Mouse (Mus musculus): ENCODE data around the gene P2ry12.

P2ry12 gene

DNA sequence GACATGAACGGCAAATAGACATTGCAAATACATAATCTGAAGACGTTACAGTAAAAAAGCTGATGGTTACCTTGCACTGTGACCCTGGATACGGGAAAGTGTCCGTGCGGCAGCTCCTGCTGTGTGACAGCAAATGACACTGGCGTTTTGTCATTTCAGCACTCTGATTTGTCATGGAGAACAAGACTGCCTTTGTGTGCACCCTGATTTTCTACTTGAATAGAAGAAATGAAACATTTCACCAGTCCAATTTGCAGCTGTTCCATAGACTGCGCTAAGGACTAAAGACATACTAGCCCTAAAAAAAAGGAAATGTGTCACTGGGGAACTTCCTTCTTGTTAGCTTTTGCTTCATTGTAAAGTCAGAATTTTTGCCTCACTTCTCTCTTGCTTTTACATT is at the start of gene P2ry12:
P2ry12 (minus strand) TSS at position 168 of the 400 bp plus-strand sequence.
- TF ChIP-seq GATA4 (IDR thresholded peaks at IDR 0.05; ENCODE audit: insufficient replicate concordance, low read length), result no peak

DNA sequence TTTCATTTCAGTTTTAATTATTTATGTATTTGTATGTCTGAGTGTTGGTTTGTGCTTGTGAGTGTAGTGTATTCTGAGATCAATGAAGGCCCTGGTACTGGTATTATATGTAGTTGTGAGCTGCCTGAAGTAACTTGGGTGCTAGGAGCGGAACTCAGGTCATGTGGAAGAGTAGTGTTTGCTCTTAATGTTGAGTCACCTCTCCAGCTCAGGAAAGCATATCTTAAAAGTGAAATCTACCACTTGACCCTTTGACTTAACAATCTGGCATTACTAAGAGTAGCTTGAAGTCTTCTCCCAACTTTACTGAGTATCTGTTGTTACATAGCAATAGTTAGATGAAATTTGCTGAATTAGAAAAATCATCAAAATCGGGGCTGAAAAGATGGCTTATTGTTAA is 42.8 kb upstream of the P2ry12 start:
- TF ChIP-seq GATA4 (IDR thresholded peaks at IDR 0.05; ENCODE audit: insufficient replicate concordance, low read length), result no peak

DNA sequence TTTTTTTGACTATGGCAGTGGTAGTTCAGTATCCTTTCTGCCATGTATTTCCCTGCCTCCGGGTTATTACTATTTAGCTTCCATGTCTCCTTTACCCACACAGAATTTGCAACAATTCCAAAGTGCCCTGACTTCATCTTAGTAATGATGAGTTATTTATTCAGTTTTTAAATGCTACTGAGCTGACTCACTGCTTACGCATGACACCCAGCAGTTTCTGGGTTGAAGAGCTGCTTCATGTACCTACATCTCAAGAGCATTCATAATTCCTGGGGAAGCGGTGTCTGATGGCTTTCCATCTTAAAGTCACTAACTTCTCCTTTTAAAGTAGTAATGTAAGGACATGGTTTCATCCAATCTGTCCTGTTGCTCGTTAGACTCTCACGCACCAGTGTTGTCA is 42.3 kb upstream of the P2ry12 start:
- TF ChIP-seq GATA4 (IDR thresholded peaks at IDR 0.05; ENCODE audit: insufficient replicate concordance, low read length), result no peak

DNA sequence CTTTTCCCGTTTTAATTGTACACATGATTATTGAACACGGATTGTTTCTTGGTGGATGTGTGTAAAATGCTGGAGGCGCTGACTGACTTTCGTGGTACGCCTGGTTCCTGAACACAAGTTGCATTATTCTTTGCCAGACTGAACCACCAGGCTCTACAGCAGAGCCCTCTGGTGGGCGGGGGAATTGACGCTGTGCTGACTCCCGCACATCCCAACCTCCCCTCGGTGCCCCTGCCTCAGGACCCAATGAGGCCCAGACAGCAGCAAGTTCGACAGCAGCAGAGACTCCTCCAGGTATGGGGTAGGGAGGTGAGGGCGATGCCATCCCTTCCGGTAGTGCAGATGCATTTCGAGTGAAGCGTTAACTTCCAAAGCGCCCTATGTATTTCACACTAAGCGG is 35.0 kb upstream of the P2ry12 start:
- no peak for TF ChIP-seq GATA4 (IDR thresholded peaks at IDR 0.05; ENCODE audit: insufficient replicate concordance, low read length)

DNA sequence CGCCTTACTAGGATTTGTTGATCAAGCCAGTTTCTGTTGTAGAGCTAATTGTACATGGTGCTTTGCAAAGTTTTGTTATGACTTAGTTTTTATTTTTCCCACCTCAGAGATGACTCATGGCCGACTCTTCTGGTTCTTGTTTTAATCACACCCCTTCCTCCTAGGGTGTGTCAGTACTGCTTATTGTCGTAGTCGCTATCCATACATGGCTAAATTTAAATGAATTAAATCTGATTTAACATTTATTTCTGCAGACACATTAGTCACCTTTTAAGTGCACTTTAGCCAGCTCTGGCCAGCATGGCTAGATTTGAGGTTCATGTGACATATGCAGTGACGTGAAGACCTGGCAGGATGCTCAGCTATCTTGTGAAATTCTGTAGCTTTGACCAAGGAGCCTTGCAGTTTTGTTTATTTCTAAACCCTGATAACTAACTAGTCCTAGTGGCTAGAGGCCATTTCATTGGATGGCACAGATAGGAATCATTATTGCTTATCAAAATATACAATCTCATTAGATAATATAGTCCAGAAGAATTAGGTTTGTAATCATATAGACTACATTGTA is 34.0 kb upstream of the P2ry12 start:
- no peak for TF ChIP-seq GATA4 (IDR thresholded peaks at IDR 0.05; ENCODE audit: insufficient replicate concordance, low read length)

DNA sequence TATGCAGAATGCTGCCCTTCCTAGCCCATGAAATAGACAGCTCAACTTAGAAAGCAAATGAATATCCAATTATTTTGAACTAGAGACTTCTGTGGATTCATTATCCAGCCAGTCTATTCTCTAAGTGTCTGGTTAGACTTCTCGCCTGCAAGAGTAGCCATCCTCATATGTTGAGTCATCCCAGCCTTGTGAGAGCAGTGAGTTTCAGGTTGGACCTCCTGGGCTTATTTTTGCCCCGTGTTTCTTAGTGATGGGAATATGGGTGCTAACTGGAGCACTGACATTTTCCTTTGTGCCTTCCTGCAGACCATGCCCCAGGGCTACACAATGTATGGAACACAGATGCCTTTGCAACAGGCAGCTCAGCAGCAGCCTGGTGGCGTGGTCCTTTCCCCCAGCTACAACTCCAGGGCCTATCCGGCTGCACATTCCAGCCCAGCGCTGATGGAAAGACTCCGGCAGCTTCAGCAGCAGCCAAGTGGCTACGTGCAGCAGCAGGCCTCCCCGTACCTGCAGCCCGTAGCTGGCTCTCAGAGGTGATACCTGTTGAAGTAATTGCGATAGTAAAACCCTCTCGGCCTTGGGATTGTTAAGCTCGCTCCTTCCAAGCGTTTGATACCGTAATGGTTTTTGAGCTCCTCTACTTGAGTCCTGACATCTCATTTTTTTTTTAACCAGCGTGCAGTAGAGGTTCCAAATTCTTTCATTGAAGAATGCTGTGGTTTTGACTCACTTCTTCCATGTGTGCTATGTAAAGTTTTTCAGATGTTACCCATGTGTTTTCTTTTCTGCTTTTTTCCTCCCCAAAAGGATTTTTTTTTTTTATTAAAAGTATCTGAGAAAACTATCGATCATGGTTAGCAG is 33.3 kb upstream of the P2ry12 start:
- no peak for TF ChIP-seq GATA4 (IDR thresholded peaks at IDR 0.05; ENCODE audit: insufficient replicate concordance, low read length)

DNA sequence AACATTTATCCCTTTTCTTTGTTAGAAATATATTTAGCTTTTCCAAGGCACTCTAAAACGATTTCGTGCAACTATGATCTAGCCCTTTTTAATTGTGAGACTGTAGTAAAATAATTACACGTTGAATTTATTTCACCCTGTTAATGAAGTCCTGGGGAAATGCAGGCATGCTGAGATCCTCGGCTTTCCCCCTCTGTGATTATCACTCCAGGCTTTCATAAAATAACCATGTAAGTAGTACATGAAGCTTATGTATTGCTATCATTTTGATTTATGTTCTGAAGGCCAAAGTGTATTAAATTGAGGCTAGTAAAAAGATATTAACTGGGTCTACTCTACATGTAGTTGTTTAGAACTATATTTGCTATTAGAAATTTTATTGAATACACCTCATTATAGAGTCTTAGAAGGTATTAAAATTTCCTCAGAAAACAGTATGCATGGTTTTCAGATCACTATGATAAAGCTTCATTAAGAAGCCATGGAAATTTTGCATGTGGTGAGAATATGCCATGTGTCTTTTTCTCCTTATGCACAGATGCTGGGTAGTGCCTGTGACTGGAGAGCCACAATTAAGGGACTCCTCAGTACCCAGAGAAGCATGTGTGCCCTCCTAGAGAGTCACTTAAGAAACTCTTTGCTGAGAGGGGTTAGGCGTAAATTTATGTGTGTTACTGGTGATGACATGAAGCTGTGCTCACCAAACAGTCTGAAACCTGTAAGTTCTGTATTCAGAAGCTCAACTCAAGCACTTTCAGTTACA is 30.9 kb upstream of the P2ry12 start:
- TF ChIP-seq GATA4 (IDR thresholded peaks at IDR 0.05; ENCODE audit: insufficient replicate concordance, low read length), result no peak

DNA sequence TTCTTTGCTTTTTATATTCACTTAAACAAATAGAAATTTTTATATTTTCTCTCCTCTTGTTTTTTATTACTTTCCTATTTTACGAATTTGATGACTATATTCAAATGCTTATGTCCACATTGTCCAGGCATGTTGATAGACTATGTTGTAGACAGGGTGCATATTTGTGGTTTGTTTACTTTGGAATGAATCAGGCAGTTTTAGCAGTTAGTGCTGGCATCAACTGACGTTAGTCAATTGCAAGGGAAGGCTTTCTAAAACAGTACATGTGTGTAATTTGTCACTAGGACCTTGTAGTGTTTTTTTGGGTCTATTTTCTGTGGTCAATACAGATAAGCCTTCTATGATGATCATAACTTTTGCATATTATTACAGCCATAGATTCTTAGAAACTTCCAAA is 27.9 kb upstream of the P2ry12 start:
- TF ChIP-seq GATA4 (IDR thresholded peaks at IDR 0.05; ENCODE audit: insufficient replicate concordance, low read length), result no peak

DNA sequence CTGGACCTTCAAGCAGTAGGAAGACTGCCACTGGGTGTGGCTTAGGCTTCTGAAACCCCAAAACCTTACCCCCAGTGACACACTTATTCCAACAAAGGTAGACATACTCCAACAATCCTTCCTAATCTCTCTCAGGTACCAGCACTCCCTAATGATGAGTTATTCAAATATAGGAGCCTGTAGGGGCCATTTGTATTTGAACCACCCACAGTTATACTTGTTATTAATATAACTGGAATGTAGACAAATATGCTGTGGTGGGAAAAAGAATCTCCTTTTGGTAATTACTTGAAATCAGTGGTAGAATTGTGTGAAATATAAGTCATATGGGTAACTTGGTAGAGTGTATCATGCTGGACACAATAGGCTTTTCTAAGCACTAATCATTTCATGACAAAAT is 15.9 kb upstream of the P2ry12 start:
- no peak for TF ChIP-seq GATA4 (IDR thresholded peaks at IDR 0.05; ENCODE audit: insufficient replicate concordance, low read length)

DNA sequence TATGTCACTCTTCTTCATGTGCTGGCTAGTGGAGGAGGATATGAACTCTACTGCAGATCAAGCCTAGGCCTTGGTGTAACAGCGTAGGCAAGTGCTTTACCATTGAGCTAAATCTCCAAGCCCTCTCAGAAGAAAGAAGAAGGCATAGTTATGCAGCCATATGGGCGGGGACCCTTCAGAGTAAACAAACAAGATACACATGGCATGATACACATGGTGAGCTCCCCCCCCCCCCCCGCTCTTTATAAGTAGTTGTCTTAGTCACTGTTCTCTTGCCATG is 15.5 kb upstream of the P2ry12 start:
- TF ChIP-seq GATA4 (IDR thresholded peaks at IDR 0.05; ENCODE audit: insufficient replicate concordance, low read length), result no peak

DNA sequence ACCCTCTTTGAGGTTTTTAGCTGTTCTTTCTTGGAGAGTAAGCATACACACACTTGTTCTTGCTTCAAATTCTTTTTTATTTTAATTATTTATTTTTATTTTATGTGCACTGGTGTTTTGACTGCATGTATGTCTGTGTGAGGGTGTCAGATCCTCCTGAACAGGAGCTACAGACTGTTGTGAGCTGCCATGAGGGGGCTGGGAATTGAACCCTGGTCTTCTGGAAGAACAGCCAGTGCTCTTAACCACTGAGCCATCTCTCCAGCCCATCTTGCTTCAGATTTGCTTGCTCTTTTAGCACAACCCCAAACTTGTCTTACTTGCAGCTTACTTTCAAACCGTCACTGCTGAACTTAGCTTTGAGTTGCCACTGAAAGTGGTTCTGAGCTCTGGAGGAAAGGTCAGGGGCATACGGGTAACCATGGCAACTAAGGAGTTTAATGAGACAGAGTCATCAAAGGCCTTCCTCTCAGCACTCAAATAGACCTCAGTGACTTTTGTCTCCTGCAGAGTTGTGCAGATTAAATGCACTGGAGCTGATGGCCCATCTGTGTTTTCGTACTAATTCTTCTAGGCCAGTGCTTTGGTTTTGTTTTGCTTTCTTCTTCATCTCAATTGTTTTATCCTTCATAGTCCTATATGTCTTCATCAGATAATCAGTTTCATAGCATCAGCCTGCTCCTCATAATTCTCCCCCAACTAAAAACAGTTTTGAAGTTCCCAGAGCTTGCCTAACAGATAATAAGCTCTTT is 15.0 kb upstream of the P2ry12 start:
- TF ChIP-seq GATA4 (IDR thresholded peaks at IDR 0.05; ENCODE audit: insufficient replicate concordance, low read length), result no peak

DNA sequence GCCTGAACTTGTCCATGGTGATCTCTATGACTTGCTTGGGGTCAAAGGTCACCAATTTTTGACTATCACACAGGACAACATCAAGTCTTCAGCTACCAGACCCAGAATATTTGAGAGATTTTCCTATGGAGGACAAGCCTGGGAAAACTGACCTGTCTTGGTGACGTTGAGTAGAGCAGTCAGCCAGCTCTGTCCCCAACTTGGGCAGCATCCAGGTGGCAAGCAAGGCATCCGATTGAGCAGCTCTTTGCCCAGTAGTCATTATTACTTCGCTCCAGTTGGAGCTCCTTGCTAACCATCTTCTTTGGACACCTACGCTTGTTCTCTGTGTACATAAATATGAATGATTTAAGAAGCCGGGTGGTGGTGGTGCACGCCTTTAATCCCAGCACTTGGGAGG is 8.1 kb upstream of the P2ry12 start:
- TF ChIP-seq GATA4 (IDR thresholded peaks at IDR 0.05; ENCODE audit: insufficient replicate concordance, low read length), result no peak

DNA sequence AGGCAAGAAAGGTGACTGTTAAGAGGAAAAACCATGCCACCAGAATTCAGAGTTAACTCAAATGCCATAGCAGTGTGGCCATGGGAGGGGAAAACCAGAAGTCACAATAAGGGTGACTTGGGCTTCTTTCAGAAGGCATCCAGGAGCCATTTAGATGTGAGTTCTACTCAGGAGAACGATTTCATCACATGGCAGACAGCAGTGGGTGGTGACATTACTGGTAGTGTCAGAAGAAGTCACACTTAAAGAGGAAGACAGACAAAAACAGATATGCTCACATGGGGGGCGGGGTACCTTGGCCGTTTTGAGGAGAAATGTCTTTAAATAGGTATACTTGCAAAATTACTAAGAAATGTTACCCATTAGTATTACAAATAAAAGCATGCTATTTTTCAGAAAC is 1.3 kb upstream of the P2ry12 start:
- TF ChIP-seq GATA4 (IDR thresholded peaks at IDR 0.05; ENCODE audit: insufficient replicate concordance, low read length), result no peak

DNA sequence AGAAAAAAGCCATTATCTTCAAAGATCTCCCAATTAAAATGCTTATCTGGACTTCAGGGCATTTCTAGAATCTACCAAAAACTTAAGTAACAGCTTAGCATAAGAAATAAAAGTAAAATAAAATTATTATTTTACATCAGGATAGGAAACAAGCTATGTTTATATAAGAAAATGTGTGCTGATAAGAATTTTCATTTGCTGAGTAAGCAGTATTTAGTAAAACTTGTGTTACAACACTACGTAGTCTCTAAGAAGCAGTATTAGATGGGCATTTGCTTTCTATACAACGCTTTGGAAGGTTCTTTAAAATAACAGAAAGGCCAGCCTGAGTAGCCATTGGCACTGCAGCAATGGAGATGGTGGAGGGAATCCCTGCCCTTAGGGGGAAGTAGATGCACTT is 746 bp upstream of the P2ry12 start:
- TF ChIP-seq GATA4 (IDR thresholded peaks at IDR 0.05; ENCODE audit: insufficient replicate concordance, low read length), result no peak

DNA sequence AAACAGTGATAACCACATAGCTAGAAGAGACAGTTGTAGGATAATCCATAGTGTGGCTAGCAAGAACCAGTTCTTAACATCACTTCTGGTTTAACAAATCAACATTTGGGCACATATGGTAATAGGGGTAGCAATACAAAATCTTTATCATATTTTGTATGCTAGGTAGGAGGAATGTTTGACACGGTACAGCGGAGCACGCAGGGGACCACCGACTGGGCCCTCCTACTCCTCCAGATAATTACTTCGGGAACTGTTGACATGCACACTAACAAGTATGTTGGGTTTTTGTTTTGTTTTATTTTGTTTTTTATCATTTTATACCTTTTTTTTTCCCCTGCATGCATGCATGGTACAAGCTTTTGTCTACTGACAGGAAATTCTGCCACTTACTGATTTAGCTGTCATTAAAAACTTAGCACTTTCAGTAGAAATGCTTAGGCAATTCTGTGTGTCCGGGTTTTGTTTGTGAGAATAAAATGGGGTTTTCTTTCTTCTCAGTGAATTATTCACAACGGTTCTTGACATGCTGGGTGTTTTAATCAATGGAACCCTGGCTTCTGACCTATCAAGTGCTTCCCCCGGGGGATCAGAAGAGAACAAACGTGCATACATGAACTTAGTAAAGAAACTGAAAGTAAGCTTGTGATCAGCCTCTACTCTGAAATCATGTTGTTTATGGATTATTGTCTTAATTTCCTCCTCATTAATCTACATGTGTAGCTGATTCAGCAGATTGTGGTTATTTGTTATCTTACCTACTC is 780 bp downstream of the P2ry12 start:
- no peak for TF ChIP-seq GATA4 (IDR thresholded peaks at IDR 0.05; ENCODE audit: insufficient replicate concordance, low read length)

Data from liver, adult (tissue).